Mouse (Mus musculus) spleen, postnatal 14 days (tissue): ENCODE measurements around the gene Sun2.

Experiments used
- DNase-seq, 2 experiments: peaks; one replicate each; pipeline ENCODE4 v3.0.0; 2021 to 2022; ENCODE audit warnings: low spot score in 2 of 2

Sun2 gene

DNA sequence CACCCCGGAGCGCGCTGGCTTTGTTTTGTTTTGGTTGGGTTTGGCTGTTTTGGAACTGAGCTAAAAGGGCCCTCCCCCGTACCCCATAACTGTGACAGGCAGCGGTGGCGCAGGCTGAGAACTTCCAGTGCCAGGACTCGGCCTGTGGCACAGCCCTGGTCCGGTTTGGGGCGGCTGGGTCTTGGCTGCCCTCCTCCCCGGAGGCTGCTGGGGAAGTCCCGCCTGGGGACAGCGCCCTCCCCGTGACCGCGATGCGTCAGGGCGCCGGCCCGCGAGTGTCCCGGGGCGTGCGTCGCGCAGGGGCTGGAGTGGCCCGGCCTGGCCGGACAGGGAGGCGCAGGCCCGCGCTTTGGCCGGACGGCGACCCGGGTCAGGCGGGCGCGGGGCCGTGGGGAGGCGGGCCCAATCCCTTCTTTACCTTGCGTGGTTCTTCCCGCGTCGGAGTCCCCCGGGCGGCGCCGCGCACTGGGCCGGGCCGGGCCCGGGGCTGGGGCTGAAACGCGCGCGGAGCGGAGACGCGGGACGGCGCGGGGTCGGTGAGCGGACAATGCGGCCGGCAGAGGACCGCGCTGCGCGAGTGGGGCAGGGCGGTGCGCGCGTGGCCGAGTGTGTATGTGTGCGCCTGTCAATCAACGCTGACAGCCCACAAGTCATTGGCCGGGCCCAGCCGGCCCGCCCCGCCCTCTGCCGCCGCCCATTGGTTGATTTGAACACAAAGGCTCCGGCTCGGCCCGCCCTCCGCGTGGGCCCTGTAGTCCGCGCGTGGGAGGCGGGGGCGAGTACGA lies at the start of gene Sun2:
TSS of gene Sun2 (minus strand) at position 616 of the 785 bp plus-strand sequence.
- DNase-seq, result peak; percentile 84 to 93

DNA sequence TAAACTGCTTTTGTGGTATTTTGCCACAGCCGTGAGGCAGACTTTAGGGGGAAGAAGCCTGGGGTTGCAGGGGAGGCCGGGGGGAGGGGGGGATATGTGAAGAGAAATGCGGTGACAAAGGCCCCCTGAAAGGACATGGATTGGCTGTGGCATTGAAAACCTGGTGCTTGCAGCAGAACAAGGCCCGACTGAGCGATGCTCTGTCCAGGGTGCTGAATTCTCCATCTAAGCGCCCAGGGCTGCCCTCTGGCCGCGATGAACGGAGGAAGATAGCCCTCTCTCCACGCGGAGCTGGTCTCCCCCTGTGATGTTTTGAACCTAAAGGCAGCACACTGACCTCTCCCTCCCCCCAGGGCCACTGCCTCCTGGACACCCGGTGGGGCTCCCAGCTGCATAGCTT lies 49.2 kb upstream of the Sun2 start:
- peak in 1 of 2 experiments; percentile 47 for DNase-seq

DNA sequence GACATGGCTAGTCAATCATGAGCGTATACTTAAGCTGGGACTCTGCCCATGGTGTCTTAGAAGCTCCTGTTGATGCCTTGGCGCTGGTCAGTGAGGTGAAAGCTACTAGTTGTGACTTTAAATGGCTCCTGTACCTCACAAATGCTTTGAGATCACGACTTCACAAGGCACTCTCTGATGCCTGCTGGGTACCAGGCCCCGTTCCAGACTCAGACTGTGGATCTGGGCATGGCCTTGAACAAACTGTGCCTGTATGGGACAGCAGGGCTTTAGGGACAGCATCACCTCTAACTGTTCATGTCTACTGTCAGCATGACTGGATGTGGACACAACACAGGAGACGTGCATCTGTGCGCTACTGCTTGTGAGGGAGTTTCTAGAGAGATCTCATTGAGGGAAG lies 48.6 kb upstream of the Sun2 start:
- DNase-seq, result no peak

DNA sequence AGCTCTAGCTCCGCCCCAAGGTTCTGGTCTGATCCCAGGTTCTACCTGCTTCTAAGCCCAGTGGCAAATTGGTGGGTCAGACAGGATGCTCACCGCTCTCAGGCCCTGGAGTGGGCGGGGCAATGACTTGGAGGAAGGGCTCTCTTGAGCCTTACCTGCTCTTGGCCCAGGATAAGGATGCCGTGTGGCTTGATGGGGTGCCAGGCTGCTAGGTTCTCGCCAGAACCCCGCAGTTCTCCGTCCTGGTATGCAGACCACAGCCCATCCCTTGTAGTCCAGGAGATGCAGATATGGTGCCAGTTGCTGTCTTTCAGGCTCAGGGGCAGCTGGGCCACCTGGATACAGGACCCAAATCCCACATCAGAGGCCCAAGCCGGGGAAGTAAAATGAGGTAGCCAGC lies 47.8 kb upstream of the Sun2 start:
- DNase-seq, result no peak

DNA sequence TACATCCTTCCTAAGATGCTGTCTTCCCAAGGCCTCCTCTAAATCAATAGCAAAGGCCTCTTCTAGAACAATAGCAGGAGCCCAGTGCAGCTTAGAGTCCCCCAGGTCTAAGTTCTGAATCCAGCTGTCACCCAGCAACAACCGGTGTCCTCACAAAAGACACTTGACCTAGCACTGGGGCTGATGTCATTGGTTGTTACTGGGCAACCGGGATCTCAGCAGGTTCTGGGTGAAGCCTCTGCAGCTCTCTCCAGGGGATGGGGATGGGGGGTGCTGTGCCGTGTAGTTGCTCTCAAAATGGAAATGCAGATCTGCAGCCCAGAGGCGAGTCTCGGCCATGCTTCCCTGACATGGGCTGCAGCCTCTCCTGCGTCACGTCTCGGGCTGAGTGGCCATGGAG lies 45.5 kb upstream of the Sun2 start:
- DNase-seq, result no peak

DNA sequence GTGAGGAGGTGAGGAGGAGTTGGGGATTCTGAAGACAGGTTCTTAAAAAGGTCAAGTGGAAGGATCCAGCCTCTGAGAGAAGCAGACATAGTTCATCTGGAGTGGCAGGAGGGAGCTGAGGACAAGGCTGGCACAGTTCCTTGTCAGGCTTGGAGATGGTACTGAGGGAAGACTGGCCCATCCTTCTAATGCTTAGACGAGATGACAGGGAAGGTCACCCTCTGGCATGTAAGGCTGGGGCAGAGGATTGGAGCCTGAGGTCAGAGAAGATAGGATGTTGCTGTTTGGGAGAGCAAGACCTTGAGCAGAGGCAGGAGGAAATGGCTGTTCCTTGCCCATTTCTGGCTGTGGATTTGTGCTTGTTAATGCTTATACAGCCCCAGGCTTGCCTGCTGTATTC lies 42.7 kb upstream of the Sun2 start:
- DNase-seq, result no peak

DNA sequence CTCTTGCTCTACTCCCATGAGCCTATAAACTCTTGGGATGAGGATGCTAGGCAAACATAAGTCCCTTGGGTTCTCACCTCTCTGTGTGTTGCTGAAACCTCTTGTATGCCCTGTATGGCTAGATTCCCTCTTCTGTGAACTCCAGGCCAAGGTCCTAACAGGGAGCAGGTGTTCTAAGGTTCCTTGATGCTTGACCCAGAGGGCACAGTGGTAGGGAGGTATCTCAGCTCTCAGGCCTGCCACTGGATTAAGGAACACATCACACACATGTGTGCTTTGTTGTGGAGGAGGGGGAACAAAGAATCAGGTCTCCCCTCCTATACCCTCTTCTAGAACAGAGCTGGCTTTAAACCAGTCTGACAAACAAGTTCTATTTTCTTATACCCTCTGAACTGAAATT lies 35.4 kb upstream of the Sun2 start, which contains the start of gene Dnal4:
TSS of gene Dnal4 (minus strand) at position 101 of the 400 bp plus-strand sequence.
- DNase-seq, result no peak

DNA sequence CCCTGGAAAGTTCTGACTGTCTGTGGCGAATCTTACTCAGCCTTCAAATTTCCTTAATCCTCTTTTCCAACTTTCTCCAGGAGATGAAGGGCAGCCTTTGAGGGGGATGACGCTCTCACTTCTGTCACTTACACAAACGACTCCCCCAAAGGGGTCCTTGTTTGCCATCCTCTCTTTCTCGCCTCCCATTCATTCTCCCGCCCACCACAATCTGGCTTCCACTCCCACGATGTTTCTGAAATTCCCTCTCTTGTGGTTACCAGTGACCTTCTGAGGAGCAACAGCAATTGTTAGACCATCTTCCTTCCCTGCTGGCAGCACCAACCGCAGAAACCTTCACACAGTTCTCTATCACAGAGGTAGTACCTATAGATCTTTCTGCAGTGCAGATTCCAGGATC lies 33.3 kb upstream of the Sun2 start:
- no peak for DNase-seq

DNA sequence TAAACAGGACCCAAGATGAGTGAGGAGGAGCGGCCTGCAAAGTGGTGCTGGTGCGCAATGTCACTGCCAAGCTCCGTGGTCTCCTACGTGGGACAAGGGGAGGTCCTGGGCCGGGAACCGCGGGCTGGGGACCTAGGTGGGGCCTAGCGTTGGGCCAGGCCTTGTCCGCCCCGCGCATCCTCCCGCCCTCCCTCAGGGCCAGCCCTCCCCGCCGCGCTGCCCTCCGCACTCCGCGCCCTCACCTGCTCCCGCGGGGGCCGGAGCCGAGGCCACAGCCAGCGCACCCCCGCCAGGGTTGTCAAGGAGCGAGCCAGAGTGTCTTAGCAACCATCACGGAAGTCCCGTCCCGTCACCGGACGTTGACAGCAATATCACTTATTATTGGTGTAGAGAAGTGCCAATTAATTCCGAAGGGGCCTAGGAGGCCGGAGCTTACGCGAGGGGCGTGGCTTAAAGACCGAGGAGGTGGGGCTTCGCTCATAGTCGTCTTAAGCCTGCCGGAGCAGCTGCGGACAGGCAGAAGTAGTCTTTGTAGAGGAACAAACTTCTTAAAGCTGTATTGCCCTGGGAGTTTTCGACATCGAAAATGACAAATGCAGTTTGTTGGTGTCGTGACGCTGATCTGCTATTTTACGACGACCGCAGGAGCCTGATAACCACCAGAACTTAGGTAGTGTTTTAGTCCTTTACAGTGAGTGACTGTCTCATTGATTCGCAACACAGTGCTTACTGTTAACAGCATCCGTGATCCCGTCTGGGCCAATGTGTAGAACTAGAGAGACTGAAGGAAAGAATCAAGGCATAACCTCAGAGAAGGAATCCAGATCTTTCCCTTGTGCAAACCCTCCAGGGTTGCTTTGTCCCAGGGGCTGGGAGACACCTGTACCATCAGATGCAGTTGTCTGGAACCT lies 32.0 kb upstream of the Sun2 start:
- DNase-seq, result peak; percentile 88 to 92

DNA sequence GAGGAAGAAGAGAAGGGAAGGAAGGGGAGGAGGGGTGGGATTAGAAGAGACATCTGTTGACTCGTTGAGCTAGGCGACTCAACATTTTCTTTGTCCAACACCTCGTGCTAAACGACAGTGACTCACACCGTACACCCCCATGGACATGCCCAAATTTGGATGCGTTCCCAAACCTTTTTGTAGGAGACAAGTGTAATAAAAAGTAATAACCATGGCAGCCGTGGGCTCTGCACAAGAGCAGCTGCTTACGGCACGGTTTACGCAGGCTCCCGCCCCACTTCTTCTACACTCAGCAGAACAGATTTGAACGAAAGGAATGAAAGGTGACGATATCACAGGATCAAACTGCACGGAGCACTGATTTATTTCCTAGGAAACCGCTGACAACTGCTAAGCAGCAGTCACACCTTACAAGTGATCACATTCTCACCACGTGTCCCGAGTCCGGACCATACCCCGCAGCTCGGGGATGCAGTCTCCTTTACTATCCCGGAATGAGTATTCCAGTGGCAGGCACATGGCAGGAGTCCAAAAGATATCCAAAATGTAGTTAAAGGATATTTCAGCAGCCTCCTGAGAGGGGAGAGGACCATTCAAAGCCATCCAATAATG lies 28.4 kb upstream of the Sun2 start:
- DNase-seq, result no peak

DNA sequence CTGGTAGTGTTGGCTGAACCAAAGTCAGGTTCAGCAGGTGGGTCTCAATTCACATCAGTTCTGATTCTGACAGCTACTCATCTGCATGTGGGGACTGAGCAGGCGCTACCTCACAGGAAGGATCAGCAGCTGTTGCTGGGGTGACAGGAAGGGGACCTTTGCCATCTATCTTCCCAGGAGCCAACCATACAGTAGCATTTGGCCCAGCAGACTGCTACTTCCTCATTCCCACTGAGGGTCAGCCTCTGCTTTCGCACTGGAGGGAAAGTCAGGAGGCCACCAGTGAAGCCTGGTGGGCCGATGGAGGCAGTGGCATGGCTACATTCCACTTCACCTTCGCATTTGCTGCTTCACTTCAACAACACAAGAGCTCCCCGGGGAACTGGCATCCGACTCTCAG lies 26.0 kb upstream of the Sun2 start:
- DNase-seq, result no peak

DNA sequence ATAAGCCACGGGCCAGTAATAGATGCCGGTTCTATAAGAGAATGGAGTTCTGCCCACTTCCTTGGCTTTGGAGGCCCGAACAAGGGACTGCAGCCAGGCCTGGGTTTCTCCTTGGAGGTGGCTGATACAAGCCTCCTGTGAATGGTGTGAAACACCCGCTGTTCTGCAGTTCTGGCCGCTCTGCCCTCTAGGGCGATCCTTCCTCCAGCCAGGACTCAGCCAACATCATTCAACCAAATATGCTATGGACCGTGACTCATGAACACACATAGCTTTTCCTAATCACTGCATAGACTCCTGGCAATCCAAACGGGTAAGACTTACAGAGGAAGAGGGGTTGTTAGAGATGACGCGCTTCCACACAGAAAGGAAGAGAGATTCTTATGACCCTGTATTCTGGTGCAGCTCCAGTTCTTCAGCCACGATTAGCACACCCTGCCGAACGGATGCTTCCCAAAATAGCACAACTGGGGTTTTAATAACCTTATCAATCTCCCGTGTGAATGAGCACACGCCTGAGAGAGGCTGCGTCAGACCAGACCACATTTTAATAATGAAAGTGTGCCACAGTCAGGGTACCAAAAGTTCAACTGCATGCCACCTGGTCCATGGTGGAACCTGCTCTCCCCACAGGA lies 25.1 kb upstream of the Sun2 start:
- DNase-seq, result no peak

DNA sequence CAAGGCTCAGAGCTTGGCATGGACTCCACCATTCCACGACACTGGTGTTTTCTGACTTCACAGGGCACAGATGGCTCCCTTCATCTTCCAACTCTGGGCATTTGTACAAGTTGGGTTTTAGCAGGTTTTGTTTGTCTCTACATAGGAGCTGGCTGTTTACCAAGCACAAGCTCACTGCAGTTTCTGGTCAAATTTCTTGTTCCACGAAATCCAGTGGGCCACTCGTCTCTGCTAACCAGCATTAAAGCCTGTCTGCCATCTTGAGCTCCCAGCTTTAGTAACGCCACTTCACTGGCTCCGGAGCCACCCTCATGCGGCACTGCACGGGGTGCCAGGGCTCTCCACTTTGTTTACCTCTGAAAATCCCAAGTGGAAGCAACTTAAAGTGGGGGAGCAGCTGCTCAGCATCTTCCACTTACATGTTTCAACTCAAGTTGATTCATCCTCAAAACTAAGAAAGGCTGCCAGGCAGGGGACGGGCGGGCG lies 24.3 kb upstream of the Sun2 start:
- DNase-seq, result no peak

DNA sequence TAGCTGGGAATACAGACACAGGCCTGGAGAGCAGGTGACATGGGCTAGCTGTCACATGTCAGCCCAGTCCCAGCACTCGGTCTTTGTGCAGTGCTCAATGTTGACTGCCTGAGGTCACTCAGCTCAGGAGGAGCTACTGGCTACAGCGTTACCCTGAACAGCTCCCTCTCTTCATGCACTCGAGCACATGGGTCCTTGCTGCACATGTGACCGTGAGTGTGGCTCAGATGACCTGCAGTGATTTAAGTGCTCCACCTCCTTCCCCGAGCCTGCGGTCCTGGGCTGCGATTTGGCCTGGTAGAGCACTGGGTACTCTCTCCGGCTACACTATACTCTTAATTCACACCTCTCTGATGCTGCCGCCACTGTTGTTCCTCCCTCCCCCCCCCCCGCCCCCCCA lies 23.8 kb upstream of the Sun2 start:
- DNase-seq, result no peak

DNA sequence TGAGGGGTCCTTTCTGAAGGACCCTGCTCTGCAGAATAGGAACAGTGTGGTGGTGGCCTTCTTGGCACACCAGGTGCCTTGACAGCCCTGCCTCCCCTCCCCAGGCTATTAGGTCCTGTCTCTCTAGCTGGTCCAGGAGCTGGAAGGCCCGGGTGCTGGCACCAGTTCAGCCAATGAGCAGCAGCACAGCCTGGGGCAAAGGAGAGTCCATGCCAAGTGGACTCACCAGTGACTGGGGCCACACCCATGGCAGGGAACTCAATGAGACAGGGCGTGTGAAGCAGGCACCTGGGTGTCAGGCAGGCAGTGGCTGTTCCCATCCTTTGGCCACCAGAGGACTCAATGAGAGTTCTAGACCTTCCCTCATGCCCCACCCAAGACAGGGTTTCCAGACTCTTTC lies 23.0 kb upstream of the Sun2 start:
- no peak for DNase-seq

DNA sequence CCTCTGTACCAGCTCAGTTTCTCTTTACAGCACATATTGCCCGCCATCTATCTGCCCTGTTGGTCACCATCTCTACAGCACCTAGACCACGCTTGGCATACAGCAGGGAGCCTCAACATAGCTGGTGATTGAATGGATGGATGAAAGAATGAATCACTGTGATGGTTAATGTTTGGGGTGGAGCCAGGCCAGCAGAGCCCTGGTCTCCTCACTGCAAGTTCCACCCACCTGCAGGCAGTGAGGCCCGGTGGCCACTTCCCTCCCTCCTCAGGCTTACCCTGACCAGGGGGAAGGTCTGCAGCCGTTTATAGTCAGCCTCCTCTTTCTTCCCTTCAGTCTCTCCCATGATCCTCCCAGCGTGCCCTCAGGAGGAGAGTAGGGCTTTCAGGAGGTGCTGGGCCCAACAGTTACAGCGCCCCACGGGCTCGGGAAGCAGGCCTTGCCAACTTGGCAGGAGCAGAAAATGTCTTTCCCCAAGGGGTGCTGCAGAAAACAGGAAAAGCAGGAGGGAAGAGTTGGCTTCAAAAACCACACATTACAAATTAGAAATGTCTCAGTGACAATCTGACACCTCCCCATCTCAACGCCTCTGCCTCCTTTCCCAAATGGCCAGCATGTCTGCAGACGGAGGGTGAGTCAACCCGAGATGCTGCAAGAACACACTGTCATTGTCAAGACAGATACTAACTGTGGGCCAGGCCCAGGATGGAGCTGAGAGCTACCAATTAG lies 22.4 kb upstream of the Sun2 start:
- no peak for DNase-seq

DNA sequence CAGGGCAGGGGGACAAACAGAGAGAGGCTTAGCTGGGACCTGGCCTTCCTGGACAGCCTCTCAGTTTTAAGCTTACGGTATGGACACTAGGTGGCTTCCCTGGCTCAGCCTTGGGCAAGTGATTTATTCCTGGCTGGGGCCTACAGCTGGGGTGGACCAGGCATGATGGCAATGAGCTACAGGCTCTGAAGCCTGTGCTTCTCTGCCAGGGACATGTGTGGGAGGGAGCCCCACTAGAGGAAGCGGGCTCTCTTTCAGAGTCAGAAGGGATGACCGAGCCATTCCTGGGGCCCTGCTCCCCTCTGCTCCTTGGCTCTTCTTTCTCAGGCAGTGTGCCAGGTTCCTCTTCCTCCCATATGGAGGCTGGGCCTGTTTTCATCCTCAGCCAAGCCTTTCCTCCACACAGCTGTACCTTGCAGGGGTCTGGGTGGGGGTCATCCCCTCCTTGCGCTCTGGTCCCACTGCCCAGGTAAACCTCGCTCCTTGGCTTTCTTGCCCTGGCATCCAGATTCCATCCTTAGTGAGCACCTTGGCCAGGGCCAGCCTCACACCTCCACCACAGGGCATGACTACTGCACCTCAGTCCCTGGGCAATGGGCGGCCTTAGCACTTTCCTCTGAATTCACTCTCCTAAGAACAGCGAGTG lies 21.4 kb upstream of the Sun2 start:
- no peak for DNase-seq

DNA sequence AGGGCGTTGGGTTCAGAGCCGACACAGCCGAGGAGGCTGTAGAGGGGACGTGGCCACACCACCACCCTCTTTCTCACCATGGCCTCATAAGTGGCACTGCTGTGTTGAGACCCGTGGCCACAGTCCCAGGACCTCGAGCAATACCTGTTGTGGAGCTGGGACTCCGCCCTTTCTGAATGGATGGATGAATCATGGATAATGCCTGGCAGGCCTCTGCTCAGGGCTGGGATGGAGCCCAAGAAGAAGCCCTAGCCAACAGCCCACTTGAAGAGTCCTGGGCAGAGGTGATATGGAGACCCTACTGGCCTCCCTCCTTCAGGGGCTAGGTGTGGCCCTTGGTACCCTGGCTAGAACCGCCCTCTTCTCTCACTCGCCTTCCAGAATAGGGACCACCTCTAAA lies 20.7 kb upstream of the Sun2 start:
- DNase-seq, result no peak

DNA sequence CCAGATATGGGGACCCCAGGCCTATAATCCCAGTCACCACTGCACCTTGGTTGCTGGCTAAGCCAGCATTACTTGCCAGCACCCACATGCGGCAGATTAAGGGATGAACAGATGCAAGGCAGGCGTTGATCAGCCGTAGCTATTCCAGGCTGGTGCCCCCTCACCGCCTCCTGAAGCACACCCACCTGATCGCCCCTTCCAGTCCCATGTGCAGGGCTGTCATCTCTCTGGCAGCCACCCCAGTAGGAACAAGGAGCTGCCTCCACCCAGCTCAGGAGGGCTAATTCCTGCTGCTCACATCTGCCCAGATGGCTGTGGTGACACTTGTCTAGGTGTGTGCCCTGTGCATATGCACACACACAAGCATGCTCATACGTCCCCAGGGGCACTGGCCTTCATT lies 18.6 kb upstream of the Sun2 start:
- DNase-seq, result no peak

DNA sequence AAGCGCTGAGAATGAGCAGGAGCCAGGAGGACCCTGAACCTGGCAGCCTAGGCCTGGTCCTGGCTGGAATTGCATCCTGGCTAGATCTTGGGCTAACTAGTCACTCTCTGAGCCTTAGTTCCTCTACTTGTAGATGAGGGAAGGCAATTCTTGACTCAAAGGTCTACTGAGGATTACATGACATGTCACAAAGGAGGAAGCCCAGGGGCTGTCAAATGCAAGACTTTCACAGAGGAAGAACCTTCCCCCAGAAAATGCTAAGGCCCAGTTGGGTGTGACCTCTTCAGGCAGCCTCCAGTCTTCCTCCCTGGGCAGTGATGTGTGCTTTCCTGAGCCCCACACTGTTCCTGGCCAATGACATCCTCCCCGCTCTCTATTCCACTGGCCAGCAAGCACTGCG lies 14.8 kb upstream of the Sun2 start:
- DNase-seq, result no peak
